Mouse (Mus musculus): ENCODE data around the gene Orc4. TPM values are rescaled to one million over a fixed set of nuclear protein-coding genes. Genes with fewer than 3 reads are reported as not detected.
A peak's percentile ranks its signal among the peaks of the same experiment; 100 is the strongest.

Gene Orc4
- total and polyA plus RNA-seq, 2 experiments from 2014 or later = 42.9 to 75.0 TPM

GRCm38 (mm10) chr2:48948841-48949584 is 1.1 kb downstream of the Orc4 start, which contains the start of gene Mbd5:
TSS of gene Mbd5 (plus strand) at chr2:48949508.
- Histone ChIP-seq H3K4me1 (ENCODE audit: insufficient read depth, low read length) (no peaks in the 10 kb centered on the region), H3K4me2 (ENCODE audit: low read depth, low read length, poor library complexity, severe bottlenecking) (peak within 1 kb of the TSS; percentile 57), H3K27me3 (ENCODE audit: insufficient read depth, low read length) (no peaks in the 10 kb centered on the region), H3K9ac (replicated peaks; ENCODE audit: low read length, poor library complexity, severe bottlenecking) (peak within 1 kb of the TSS; percentile 93), H3K27ac (ENCODE audit: low read depth, low read length) (peak within 1 kb of the TSS; percentile 95), H3K9me3 (ENCODE audit: low read length) (no peaks in the 10 kb centered on the region), H3K36me3 (ENCODE audit: insufficient read depth, low read length) (no peaks in the 10 kb centered on the region), H3K4me3 (ENCODE audit: low read depth, low read length) (peak within 1 kb of the TSS; percentile 76)
- under 1% methylated on average over 38 of the region's 49 CpGs for WGBS
- DNase-seq (ENCODE audit: low spot score) = peak; percentile 99
- no peak for TF ChIP-seq CTCF (IDR thresholded peaks at IDR 0.05)
- peak; percentile 99 for ATAC-seq (ENCODE audit: low FRiP score)

- no peaks in the 10 kb centered on the region for H3K4me1 ChIP-seq (ENCODE audit: insufficient read depth, low read length)
- DNase-seq (ENCODE audit: low spot score) = no peak
- no peak for TF ChIP-seq CTCF (IDR thresholded peaks at IDR 0.05)
- no peaks in the 10 kb centered on the region for H3K27me3 ChIP-seq (ENCODE audit: insufficient read depth, low read length)
- ATAC-seq (ENCODE audit: low FRiP score) = no peak
- H3K4me2 ChIP-seq (ENCODE audit: low read depth, low read length, poor library complexity, severe bottlenecking) = peak overlapping the region; percentile 57
- H3K27ac ChIP-seq (ENCODE audit: low read depth, low read length) = no peak overlapping the region
- H3K9ac ChIP-seq (replicated peaks; ENCODE audit: low read length, poor library complexity, severe bottlenecking) = no peak overlapping the region
- H3K9me3 ChIP-seq (ENCODE audit: low read length) = no peaks in the 10 kb centered on the region
- H3K36me3 ChIP-seq (ENCODE audit: insufficient read depth, low read length) = no peaks in the 10 kb centered on the region
- WGBS = 79% methylated on average over 3 of the region's 3 CpGs
- H3K4me3 ChIP-seq (ENCODE audit: low read depth, low read length) = peak overlapping the region; percentile 76; the same call in 1 of the 2 replicates
These were observed 2.3 kb downstream of the Orc4 start for GRCm38 (mm10) chr2:48947761-48948160.

- no peak for TF ChIP-seq CTCF (IDR thresholded peaks at IDR 0.05)
- H3K27ac ChIP-seq (ENCODE audit: low read depth, low read length) = no peak overlapping the region
- peaks cover 6% of the 10 kb centered on the region; the same call in 1 of the 2 replicates for H3K36me3 ChIP-seq (ENCODE audit: insufficient read depth, low read length)
- H3K4me1 ChIP-seq (ENCODE audit: insufficient read depth, low read length) = no peaks in the 10 kb centered on the region
- ATAC-seq (ENCODE audit: low FRiP score) (no peak), DNase-seq (ENCODE audit: low spot score) (no peak)
- no peak overlapping the region for H3K4me2 ChIP-seq (ENCODE audit: low read depth, low read length, poor library complexity, severe bottlenecking)
- no peaks in the 10 kb centered on the region for H3K9me3 ChIP-seq (ENCODE audit: low read length)
- WGBS = 86% methylated on average over 2 of the region's 2 CpGs
- no peaks in the 10 kb centered on the region for H3K27me3 ChIP-seq (ENCODE audit: insufficient read depth, low read length)
- no peak overlapping the region for H3K4me3 ChIP-seq (ENCODE audit: low read depth, low read length)
- H3K9ac ChIP-seq (replicated peaks; ENCODE audit: low read length, poor library complexity, severe bottlenecking) = no peak overlapping the region
These were observed 15.0 kb downstream of the Orc4 start for GRCm38 (mm10) chr2:48935058-48935457.

- no peak overlapping the region for H3K27ac ChIP-seq (ENCODE audit: low read depth, low read length)
- no peak for ATAC-seq (ENCODE audit: low FRiP score)
- no peak for TF ChIP-seq CTCF (IDR thresholded peaks at IDR 0.05)
- no peaks in the 10 kb centered on the region for H3K4me1 ChIP-seq (ENCODE audit: insufficient read depth, low read length)
- no peak overlapping the region for H3K4me2 ChIP-seq (ENCODE audit: low read depth, low read length, poor library complexity, severe bottlenecking)
- H3K27me3 ChIP-seq (ENCODE audit: insufficient read depth, low read length) = no peaks in the 10 kb centered on the region
- H3K9ac ChIP-seq (replicated peaks; ENCODE audit: low read length, poor library complexity, severe bottlenecking) = no peak overlapping the region
- peaks cover 6% of the 10 kb centered on the region; the same call in 1 of the 2 replicates for H3K36me3 ChIP-seq (ENCODE audit: insufficient read depth, low read length)
- H3K4me3 ChIP-seq (ENCODE audit: low read depth, low read length) = no peak overlapping the region
- no peak for DNase-seq (ENCODE audit: low spot score)
- H3K9me3 ChIP-seq (ENCODE audit: low read length) = no peaks in the 10 kb centered on the region
These were observed 34.2 kb downstream of the Orc4 start for GRCm38 (mm10) chr2:48915832-48916231.

- WGBS = 75% methylated on average over 1 of the region's 1 CpGs
- TF ChIP-seq CTCF (IDR thresholded peaks at IDR 0.05) = peak; percentile 45
These were observed 35.9 kb downstream of the Orc4 start for GRCm38 (mm10) chr2:48914185-48914584.

GRCm38 (mm10) chr2:48908866-48909265 is 41.2 kb downstream of the Orc4 start:
- ATAC-seq (ENCODE audit: low FRiP score) (no peak), DNase-seq (ENCODE audit: low spot score) (peak; percentile 58)
- Histone ChIP-seq H3K9ac (replicated peaks; ENCODE audit: low read length, poor library complexity, severe bottlenecking) (no peak overlapping the region), H3K4me2 (ENCODE audit: low read depth, low read length, poor library complexity, severe bottlenecking) (no peak overlapping the region), H3K4me1 (ENCODE audit: insufficient read depth, low read length) (no peaks in the 10 kb centered on the region), H3K9me3 (ENCODE audit: low read length) (no peaks in the 10 kb centered on the region), H3K4me3 (ENCODE audit: low read depth, low read length) (no peak overlapping the region), H3K27ac (ENCODE audit: low read depth, low read length) (no peak overlapping the region), H3K36me3 (ENCODE audit: insufficient read depth, low read length) (peaks cover 6% of the 10 kb centered on the region; the same call in 1 of the 2 replicates), H3K27me3 (ENCODE audit: insufficient read depth, low read length) (no peaks in the 10 kb centered on the region)
- WGBS = 46% methylated on average over 2 of the region's 2 CpGs
- peak; percentile 80 for TF ChIP-seq CTCF (IDR thresholded peaks at IDR 0.05)

More at GRCm38 (mm10) chr2:48914185-48914584, 35.9 kb downstream of the Orc4 start:
- no peaks in the 10 kb centered on the region for H3K4me1 ChIP-seq (ENCODE audit: insufficient read depth, low read length)
- H3K9ac ChIP-seq (replicated peaks; ENCODE audit: low read length, poor library complexity, severe bottlenecking) = no peak overlapping the region
- no peak overlapping the region for H3K27ac ChIP-seq (ENCODE audit: low read depth, low read length)
- H3K27me3 ChIP-seq (ENCODE audit: insufficient read depth, low read length) = no peaks in the 10 kb centered on the region
- H3K4me3 ChIP-seq (ENCODE audit: low read depth, low read length) = no peak overlapping the region
- DNase-seq (ENCODE audit: low spot score) (no peak), ATAC-seq (ENCODE audit: low FRiP score) (no peak)
- H3K9me3 ChIP-seq (ENCODE audit: low read length) = no peaks in the 10 kb centered on the region
- H3K36me3 ChIP-seq (ENCODE audit: insufficient read depth, low read length) = peaks cover 9% of the 10 kb centered on the region; the same call in 1 of the 2 replicates
- no peak overlapping the region for H3K4me2 ChIP-seq (ENCODE audit: low read depth, low read length, poor library complexity, severe bottlenecking)

All from midbrain, postnatal 0 days (tissue).